In the genomic region with DNA sequence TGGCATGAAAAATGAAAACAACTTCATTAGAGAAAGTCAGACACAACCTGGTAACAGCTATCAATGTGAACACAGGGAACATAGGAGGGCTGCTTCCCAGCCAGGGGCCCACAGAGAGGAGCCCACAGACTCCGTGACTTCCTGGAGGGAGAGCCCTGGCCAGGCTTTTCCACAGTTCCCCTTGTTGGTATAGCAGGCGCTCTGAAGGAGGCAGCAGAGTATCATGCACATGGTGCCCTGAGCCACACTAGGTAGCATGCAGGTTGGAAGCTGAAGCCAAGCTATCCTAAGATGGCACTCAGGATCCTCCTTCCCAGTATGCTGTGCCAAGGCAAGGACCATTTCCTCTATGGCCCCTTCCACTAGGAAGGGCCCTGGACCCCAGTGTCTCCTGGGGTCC, we compare ENCODE assay signal across 15 mouse cellular contexts. TPM values are rescaled to one million over a fixed set of nuclear protein-coding genes. Genes with fewer than 3 reads are reported as not detected.
A peak's percentile ranks its signal among the peaks of the same experiment; 100 is the strongest.
DNase-seq lines count a peak whose midpoint lies in the region; ATAC-seq and TF ChIP-seq lines count a peak whose summit lies in the region.
"Had no signal": no experiment of that assay in that cellular context is flagged by ENCODE, and none has a peak within 500 bp of the region (broad histone marks: within the 10 kb centered on the region; RNA-seq: fewer than 3 reads in every experiment).

No protein-coding gene starts in this region.

- peak; percentile 40; the same call in 1 of the 2 replicates for TF ChIP-seq CTCF in forebrain, postnatal 0 days (IDR thresholded peaks at IDR 0.05; ENCODE audit: low read depth)
- TF ChIP-seq CTCF in kidney, adult 2 months (conservative IDR thresholded peaks at IDR 0.05; ENCODE audit: insufficient read depth, insufficient read length, low read depth, low read length) = peak; percentile 45; the same call in 1 of the 2 replicates

- ATAC-seq in forebrain, postnatal 0 days = no peak
- ATAC-seq in forebrain, embryonic 13.5 days = no peak
- no peak for ATAC-seq in midbrain, embryonic 14.5 days (ENCODE audit: low FRiP score, low TSS enrichment)
- ATAC-seq in midbrain, embryonic 15.5 days (replicated peaks) = no peak
- no peak for ATAC-seq in inflammation-experienced regulatory T-cells, adult 6 months
- ATAC-seq: forebrain, embryonic 16.5 days had no signal

- WGBS in forebrain, postnatal 0 days = 91% methylated on average over 2 of the region's 2 CpGs
- WGBS in forebrain, embryonic 13.5 days = 88% methylated on average over 2 of the region's 2 CpGs
- WGBS in kidney, adult 2 months = 89% methylated on average over 2 of the region's 2 CpGs
- 93% methylated on average over 2 of the region's 2 CpGs for WGBS in midbrain, embryonic 14.5 days
- WGBS in midbrain, embryonic 15.5 days = 85% methylated on average over 2 of the region's 2 CpGs

- H3K9me3 ChIP-seq in forebrain, postnatal 0 days (ENCODE audit: low read length) = no peaks in the 10 kb centered on the region
- no peaks in the 10 kb centered on the region for H3K9me3 ChIP-seq in forebrain, embryonic 13.5 days (replicated peaks)
- no peaks in the 10 kb centered on the region for H3K9me3 ChIP-seq in midbrain, embryonic 14.5 days (ENCODE audit: control insufficient read depth, low read length)
- H3K9me3 ChIP-seq in midbrain, embryonic 15.5 days = no peaks in the 10 kb centered on the region
- H3K9me3 ChIP-seq: embryonic facial prominence, embryonic 13.5 days; G1E; liver, embryonic 15.5 days; neural tube, embryonic 15.5 days had no signal

- H3K4me2 ChIP-seq in forebrain, postnatal 0 days (ENCODE audit: low read depth) = no peak overlapping the region
- no peak overlapping the region for H3K4me2 ChIP-seq in forebrain, embryonic 13.5 days
- no peak overlapping the region for H3K4me2 ChIP-seq in midbrain, embryonic 14.5 days (ENCODE audit: low read length)
- no peak overlapping the region for H3K4me2 ChIP-seq in midbrain, embryonic 15.5 days
- H3K4me2 ChIP-seq: embryonic facial prominence, embryonic 13.5 days; liver, embryonic 15.5 days; neural tube, embryonic 15.5 days had no signal

- no peaks in the 10 kb centered on the region; the same call in 1 of the 2 replicates for H3K36me3 ChIP-seq in forebrain, postnatal 0 days (ENCODE audit: insufficient read depth)
- H3K36me3 ChIP-seq in forebrain, embryonic 13.5 days (ENCODE audit: poor library complexity, severe bottlenecking) = peaks cover 16% of the 10 kb centered on the region
- H3K36me3 ChIP-seq in kidney, adult 2 months (ENCODE audit: control insufficient read depth, insufficient read depth, low read length) = peaks cover 4% of the 10 kb centered on the region; the same call in 1 of the 2 replicates
- 0 out of 2 replicates have a peak, but pooled peaks cover 3% of the 10 kb centered on the region for H3K36me3 ChIP-seq in midbrain, embryonic 14.5 days (ENCODE audit: control insufficient read depth, insufficient read depth, low read length)
- no peaks in the 10 kb centered on the region for H3K36me3 ChIP-seq in midbrain, embryonic 15.5 days (replicated peaks)

- no peak overlapping the region for H3K9ac ChIP-seq in forebrain, postnatal 0 days
- no peak overlapping the region for H3K9ac ChIP-seq in forebrain, embryonic 13.5 days
- no peak overlapping the region for H3K9ac ChIP-seq in midbrain, embryonic 14.5 days (replicated peaks; ENCODE audit: low read length)
- no peak overlapping the region for H3K9ac ChIP-seq in midbrain, embryonic 15.5 days
- H3K9ac ChIP-seq: embryonic facial prominence, embryonic 13.5 days; liver, embryonic 15.5 days; neural tube, embryonic 15.5 days had no signal

- no peak overlapping the region for H3K27ac ChIP-seq in forebrain, postnatal 0 days (ENCODE audit: low read depth, low read length)
- no peak overlapping the region for H3K27ac ChIP-seq in forebrain, embryonic 13.5 days
- no peak overlapping the region for H3K27ac ChIP-seq in kidney, adult 2 months (ENCODE audit: insufficient read depth, low read depth, low read length)
- H3K27ac ChIP-seq in midbrain, embryonic 14.5 days (replicated peaks; ENCODE audit: low read depth, low read length) = no peak overlapping the region
- no peak overlapping the region for H3K27ac ChIP-seq in midbrain, embryonic 15.5 days
- H3K27ac ChIP-seq: embryonic facial prominence, embryonic 13.5 days; liver, embryonic 15.5 days; neural tube, embryonic 15.5 days had no signal

- no peak for DNase-seq in forebrain, postnatal 0 days
- DNase-seq in kidney, adult 2 months = no peak
- DNase-seq in kidney, postnatal 10 days = no peak
- DNase-seq in midbrain, embryonic 14.5 days = peak; percentile 1
- DNase-seq in heart, postnatal 10 days = peak; percentile 37 to 47
- DNase-seq: layer of hippocampus, postnatal 36 days; thymus, postnatal 36 days had no signal

- H3K4me1 ChIP-seq in forebrain, postnatal 0 days (ENCODE audit: insufficient read depth) = no peaks in the 10 kb centered on the region
- H3K4me1 ChIP-seq in forebrain, embryonic 13.5 days = no peaks in the 10 kb centered on the region
- no peaks in the 10 kb centered on the region for H3K4me1 ChIP-seq in kidney, adult 2 months (ENCODE audit: control insufficient read depth, insufficient read depth, low read length)
- no peaks in the 10 kb centered on the region for H3K4me1 ChIP-seq in midbrain, embryonic 14.5 days (ENCODE audit: control insufficient read depth, insufficient read depth, low read length)
- no peaks in the 10 kb centered on the region for H3K4me1 ChIP-seq in midbrain, embryonic 15.5 days
- H3K4me1 ChIP-seq: embryonic facial prominence, embryonic 13.5 days; neural tube, embryonic 15.5 days had no signal

- H3K27me3 ChIP-seq in forebrain, postnatal 0 days (ENCODE audit: insufficient read depth, low read length) = no peaks in the 10 kb centered on the region
- no peaks in the 10 kb centered on the region for H3K27me3 ChIP-seq in forebrain, embryonic 13.5 days
- H3K27me3 ChIP-seq in kidney, adult 2 months (replicated peaks; ENCODE audit: control insufficient read depth, insufficient read depth, low read length) = no peaks in the 10 kb centered on the region
- H3K27me3 ChIP-seq in midbrain, embryonic 14.5 days (ENCODE audit: control insufficient read depth, insufficient read depth, low read length) = no peaks in the 10 kb centered on the region
- no peaks in the 10 kb centered on the region for H3K27me3 ChIP-seq in midbrain, embryonic 15.5 days (replicated peaks)
- H3K27me3 ChIP-seq: embryonic facial prominence, embryonic 13.5 days; liver, embryonic 15.5 days; neural tube, embryonic 15.5 days had no signal

- intact Hi-C loops in heart, postnatal 10 days (cut with DNase I) = loop anchor here (5.0 kb wide), 2 partner anchors 134 to 209 kb away; no protein-coding TSS in a partner anchor

- H3K4me3 ChIP-seq in forebrain, postnatal 0 days (ENCODE audit: low read depth, low read length) = no peak overlapping the region
- H3K4me3 ChIP-seq in forebrain, embryonic 13.5 days = no peak overlapping the region
- H3K4me3 ChIP-seq in kidney, adult 2 months (ENCODE audit: insufficient read depth, low read depth, low read length) = no peak overlapping the region
- H3K4me3 ChIP-seq in midbrain, embryonic 14.5 days (replicated peaks; ENCODE audit: low read depth, low read length) = no peak overlapping the region
- H3K4me3 ChIP-seq in midbrain, embryonic 15.5 days = no peak overlapping the region
- H3K4me3 ChIP-seq: embryonic facial prominence, embryonic 13.5 days; liver, embryonic 15.5 days; neural tube, embryonic 15.5 days had no signal

- TF ChIP-seq POLR2A in kidney, adult 2 months (IDR thresholded peaks at IDR 0.05; ENCODE audit: low read depth, low read length) = no peak

RNA-seq across cellular contexts. Expression of gene Arfgap3, which starts 33.6 kb away (rescaled TPM):
- total RNA-seq in forebrain, postnatal 0 days (2014; rRNA removed) = 41.0 and 41.2 TPM in 2 replicates
- polyA plus RNA-seq in forebrain, postnatal 0 days (2015; fragmentation: Nextera tagmentation; extraction: Ambion mirVana) = 32.0 and 33.7 TPM in 2 replicates
- 33.6 and 37.3 TPM in 2 replicates for polyA plus RNA-seq in forebrain, embryonic 13.5 days (2015; fragmentation: Nextera tagmentation; extraction: Ambion mirVana)
- polyA plus RNA-seq in kidney, adult 2 months (2012; rRNA removed) = 21.4 and 26.5 TPM in 2 replicates
- 42.2 and 45.0 TPM in 2 replicates for polyA plus RNA-seq in midbrain, embryonic 14.5 days (2014; fragmentation: Nextera tagmentation; extraction: Ambion mirVana)
- 44.4 and 45.1 TPM in 2 replicates for polyA plus RNA-seq in midbrain, embryonic 15.5 days (2015; fragmentation: Nextera tagmentation; extraction: Ambion mirVana)
- 10 to 100 TPM; 15.6 to 20.2 TPM for total RNA-seq in heart, postnatal 10 days (2021)
- 10 to 100 TPM; 11.7 to 14.1 (median 13.4) TPM for polyA plus RNA-seq in inflammation-experienced regulatory T-cells, adult 6 months (2017; shearing (Covaris generic))

Comparison
In these comparisons a context has a peak if more than half of its experiments do, and no peak if none do; other contexts are left out.
1. DNase-seq: peak in midbrain, embryonic 14.5 days (single experiment) and heart, postnatal 10 days (2 of 2); none in forebrain, postnatal 0 days (single experiment), kidney, adult 2 months (single experiment) and kidney, postnatal 10 days (single experiment).